Mouse (Mus musculus) CH12F3 (cell line): ENCODE measurements around the gene Mgst2.

Experiments
- in situ Hi-C: fragments of 300-500 bp; cut with MboI; formaldehyde crosslinking; loops from 2 replicates; pipeline ENCODE4 v1.14.3; 2020; ENCODE audit warnings: low sequenced_read_pairs

Mgst2 gene

GRCm38 (mm10) chr3:51700123-51700522, 40.0 kb downstream of the Mgst2 start:
- in situ Hi-C loops, result no loop called here

GRCm38 (mm10) chr3:51700731-51701280, 40.6 kb downstream of the Mgst2 start:
- in situ Hi-C loops, result no loop called here

- in situ Hi-C loops, result no loop called here
Measured at GRCm38 (mm10) chr3:51701281-51701751, 41.2 kb downstream of the Mgst2 start.

GRCm38 (mm10) chr3:51701950-51702349, 41.8 kb downstream of the Mgst2 start:
- in situ Hi-C loops, result no loop called here

- in situ Hi-C loops, result no loop called here
Measured at GRCm38 (mm10) chr3:51702701-51703286, 42.6 kb downstream of the Mgst2 start.

- in situ Hi-C loops, result no loop called here
Measured at GRCm38 (mm10) chr3:51703478-51703877, 43.3 kb downstream of the Mgst2 start.

GRCm38 (mm10) chr3:51705220-51705619, 45.1 kb downstream of the Mgst2 start:
- in situ Hi-C loops, result no loop called here

- in situ Hi-C loops, result no loop called here
Measured at GRCm38 (mm10) chr3:51708375-51708745, 48.2 kb downstream of the Mgst2 start.

- in situ Hi-C loops, result no loop called here
Measured at GRCm38 (mm10) chr3:51708746-51709411, 48.7 kb downstream of the Mgst2 start.

- in situ Hi-C loops, result no loop called here
Measured at GRCm38 (mm10) chr3:51712382-51712781, 52.2 kb downstream of the Mgst2 start.

GRCm38 (mm10) chr3:51713233-51713632, 53.1 kb downstream of the Mgst2 start:
- in situ Hi-C loops, result no loop called here

- in situ Hi-C loops, result no loop called here
Measured at GRCm38 (mm10) chr3:51714469-51714868, 54.3 kb downstream of the Mgst2 start.

GRCm38 (mm10) chr3:51717455-51717854, 57.3 kb downstream of the Mgst2 start:
- in situ Hi-C loops, result no loop called here

- in situ Hi-C loops, result no loop called here
Measured at GRCm38 (mm10) chr3:51717909-51718308, 57.7 kb downstream of the Mgst2 start.

- in situ Hi-C loops, result no loop called here
Measured at GRCm38 (mm10) chr3:51719373-51719772, 59.2 kb downstream of the Mgst2 start.

GRCm38 (mm10) chr3:51719982-51720381, 59.8 kb downstream of the Mgst2 start:
- in situ Hi-C loops, result no loop called here

GRCm38 (mm10) chr3:51726257-51726656, 66.1 kb downstream of the Mgst2 start:
- in situ Hi-C loops, result no loop called here

- in situ Hi-C loops, result no loop called here
Measured at GRCm38 (mm10) chr3:51727487-51727886, 67.3 kb downstream of the Mgst2 start.

- in situ Hi-C loops, result no loop called here
Measured at GRCm38 (mm10) chr3:51727968-51728367, 67.8 kb downstream of the Mgst2 start.

- in situ Hi-C loops, result no loop called here
Measured at GRCm38 (mm10) chr3:51728456-51728855, 68.3 kb downstream of the Mgst2 start.

GRCm38 (mm10) chr3:51729109-51729918, 69.2 kb downstream of the Mgst2 start:
- in situ Hi-C loops, result no loop called here

GRCm38 (mm10) chr3:51730662-51731061, 70.5 kb downstream of the Mgst2 start:
- in situ Hi-C loops, result no loop called here
